Comparison of ENCODE assay signal across 25 mouse cellular contexts in genomic region chr1:179563211-179563610, GRCm38 (mm10). TPM values are rescaled to one million over a fixed set of nuclear protein-coding genes. Genes with fewer than 3 reads are reported as not detected.
DNase-seq lines count a peak whose midpoint lies in the region; ATAC-seq and TF ChIP-seq lines count a peak whose summit lies in the region.
"Had no signal": no experiment of that assay in that cellular context is flagged by ENCODE, and none has a peak within 500 bp of the region (broad histone marks: within the 10 kb centered on the region; RNA-seq: fewer than 3 reads in every experiment).

No protein-coding gene starts in this region.

- no peaks in the 10 kb centered on the region for H3K9me3 ChIP-seq in lung, postnatal 0 days (ENCODE audit: low read length)
- H3K9me3 ChIP-seq in embryonic facial prominence, embryonic 13.5 days: no peaks in the 10 kb centered on the region
- H3K9me3 ChIP-seq in heart, embryonic 12.5 days (replicated peaks): no peaks in the 10 kb centered on the region
- H3K9me3 ChIP-seq: embryonic facial prominence, embryonic 12.5 days; heart, embryonic 15.5 days; limb, embryonic 10.5 days; limb, embryonic 15.5 days; liver, embryonic 13.5 days had no signal

- 87% methylated on average over 4 of the region's 4 CpGs for WGBS in heart, adult 2 months
- 78% methylated on average over 4 of the region's 4 CpGs for WGBS in lung, postnatal 0 days
- WGBS in embryonic facial prominence, embryonic 13.5 days: 83% methylated on average over 4 of the region's 4 CpGs
- 83% methylated on average over 4 of the region's 4 CpGs for WGBS in heart, embryonic 12.5 days

- no peak overlapping the region for H3K9ac ChIP-seq in heart, adult 2 months (ENCODE audit: low read depth, low read length)
- no peak overlapping the region for H3K9ac ChIP-seq in lung, postnatal 0 days (replicated peaks; ENCODE audit: low read depth)
- no peak overlapping the region for H3K9ac ChIP-seq in embryonic facial prominence, embryonic 13.5 days
- no peak overlapping the region for H3K9ac ChIP-seq in heart, embryonic 12.5 days
- H3K9ac ChIP-seq: embryonic facial prominence, embryonic 12.5 days; heart, embryonic 15.5 days; hindbrain, embryonic 14.5 days; limb, embryonic 15.5 days; liver, embryonic 13.5 days had no signal

- peaks cover 22% of the 10 kb centered on the region for H3K4me1 ChIP-seq in heart, adult 2 months (ENCODE audit: control insufficient read depth, insufficient read depth, low read length)
- peaks cover 23% of the 10 kb centered on the region for H3K4me1 ChIP-seq in lung, postnatal 0 days (ENCODE audit: insufficient read depth, low read depth, low read length)
- peaks cover 55% of the 10 kb centered on the region for H3K4me1 ChIP-seq in brown adipose tissue, adult 24 weeks (ENCODE audit: control insufficient read depth, insufficient read depth, insufficient read length, low read length)
- H3K4me1 ChIP-seq in embryonic facial prominence, embryonic 13.5 days: peaks cover 40% of the 10 kb centered on the region
- H3K4me1 ChIP-seq in heart, embryonic 12.5 days (replicated peaks): peaks cover 15% of the 10 kb centered on the region

- no peaks in the 10 kb centered on the region for H3K27me3 ChIP-seq in heart, adult 2 months (ENCODE audit: control insufficient read depth, insufficient read depth, low read length)
- H3K27me3 ChIP-seq in lung, postnatal 0 days (replicated peaks; ENCODE audit: insufficient read depth, low read length): no peaks in the 10 kb centered on the region
- H3K27me3 ChIP-seq in embryonic facial prominence, embryonic 13.5 days: no peaks in the 10 kb centered on the region
- no peaks in the 10 kb centered on the region for H3K27me3 ChIP-seq in heart, embryonic 12.5 days (replicated peaks)
- H3K27me3 ChIP-seq: embryonic facial prominence, embryonic 12.5 days; heart, embryonic 15.5 days; limb, embryonic 15.5 days; liver, embryonic 13.5 days had no signal

- DNase-seq in heart, adult 2 months: no peak
- DNase-seq in heart, postnatal 25 days (ENCODE audit: low spot score): no peak
- DNase-seq in lung, postnatal 0 days (ENCODE audit: low spot score): no peak
- DNase-seq in lung, postnatal 14 days: no peak
- DNase-seq: B cell, adult 2 months; cerebellum, adult 9-11 months; heart, postnatal 36 days; kidney, adult 18-20 months; layer of hippocampus, adult 9-11 months; liver, embryonic 13.5 days; right cerebral cortex, adult 18-20 months; thymus, adult 2 months; thymus, postnatal 4 days had no signal

- no peak for TF ChIP-seq POLR2A in heart, adult 2 months (IDR thresholded peaks at IDR 0.05; ENCODE audit: insufficient read depth, low read depth, low read length)

- H3K4me2 ChIP-seq in lung, postnatal 0 days (replicated peaks; ENCODE audit: low read depth, low read length): no peak overlapping the region
- no peak overlapping the region for H3K4me2 ChIP-seq in embryonic facial prominence, embryonic 13.5 days
- no peak overlapping the region for H3K4me2 ChIP-seq in heart, embryonic 12.5 days
- H3K4me2 ChIP-seq: embryonic facial prominence, embryonic 12.5 days; heart, embryonic 15.5 days; hindbrain, embryonic 14.5 days; limb, embryonic 15.5 days; liver, embryonic 13.5 days; midbrain, embryonic 11.5 days had no signal

- no peak for TF ChIP-seq EP300 in heart, adult 2 months (IDR thresholded peaks at IDR 0.05; ENCODE audit: insufficient read depth, low read depth, low read length)
- no peak for TF ChIP-seq EP300 in lung, postnatal 0 days (IDR thresholded peaks at IDR 0.05)

- peaks cover 12% of the 10 kb centered on the region for H3K79me2 ChIP-seq in heart, adult 2 months (replicated peaks; ENCODE audit: control insufficient read depth, insufficient read depth, low read length)

- no peak for ATAC-seq in lung, postnatal 0 days
- ATAC-seq in embryonic facial prominence, embryonic 13.5 days (ENCODE audit: insufficient number of reproducible peaks, insufficient read depth, low FRiP score, low TSS enrichment, low read depth): no peak
- no peak for ATAC-seq in heart, embryonic 12.5 days (ENCODE audit: insufficient number of reproducible peaks, low FRiP score)
- ATAC-seq: forebrain, embryonic 16.5 days had no signal

- TF ChIP-seq CTCF in heart, adult 2 months (IDR thresholded peaks at IDR 0.05): no peak
- no peak for TF ChIP-seq CTCF in lung, postnatal 0 days (IDR thresholded peaks at IDR 0.05)

- H3K4me3 ChIP-seq in heart, adult 2 months: no peak overlapping the region
- H3K4me3 ChIP-seq in lung, postnatal 0 days (ENCODE audit: low read depth, low read length): no peak overlapping the region
- no peak overlapping the region for H3K4me3 ChIP-seq in brown adipose tissue, adult 24 weeks (ENCODE audit: insufficient read depth, low read depth, low read length)
- no peak overlapping the region for H3K4me3 ChIP-seq in embryonic facial prominence, embryonic 13.5 days
- H3K4me3 ChIP-seq in heart, embryonic 12.5 days: no peak overlapping the region
- H3K4me3 ChIP-seq: embryonic facial prominence, embryonic 12.5 days; erythroblast, embryonic 14.5 days; heart, embryonic 15.5 days; limb, embryonic 10.5 days; limb, embryonic 15.5 days; liver, embryonic 13.5 days; myocyte had no signal

- H3K36me3 ChIP-seq in heart, adult 2 months (ENCODE audit: control insufficient read depth, insufficient read depth, low read length): peaks cover 20% of the 10 kb centered on the region
- H3K36me3 ChIP-seq in lung, postnatal 0 days (ENCODE audit: insufficient read depth, low read length): no peaks in the 10 kb centered on the region
- H3K36me3 ChIP-seq in embryonic facial prominence, embryonic 13.5 days: no peaks in the 10 kb centered on the region
- H3K36me3 ChIP-seq in heart, embryonic 12.5 days: no peaks in the 10 kb centered on the region
- H3K36me3 ChIP-seq: embryonic facial prominence, embryonic 12.5 days; heart, embryonic 15.5 days; limb, embryonic 10.5 days; limb, embryonic 15.5 days; liver, embryonic 13.5 days had no signal

- H3K27ac ChIP-seq in heart, adult 2 months: peak overlapping the region; percentile 52; the same call in 1 of the 2 replicates
- peak overlapping the region; percentile 54; the same call in 1 of the 2 replicates for H3K27ac ChIP-seq in lung, postnatal 0 days (ENCODE audit: low read length)
- H3K27ac ChIP-seq in brown adipose tissue, adult 24 weeks (replicated peaks; ENCODE audit: low read depth, low read length): peak overlapping the region; percentile 90
- H3K27ac ChIP-seq in embryonic facial prominence, embryonic 13.5 days: 0 out of 2 replicates have a peak overlapping the region, but pooled peaks have one; percentile 17
- H3K27ac ChIP-seq in heart, embryonic 12.5 days (ENCODE audit: poor library complexity, severe bottlenecking): no peak overlapping the region
- H3K27ac ChIP-seq: heart, embryonic 15.5 days; hindbrain, embryonic 14.5 days; limb, embryonic 10.5 days; limb, embryonic 15.5 days; liver, embryonic 13.5 days had no signal

- intact Hi-C loops in heart, adult 2 months (cut with DNase I): no loop called here
- intact Hi-C loops in heart, postnatal 25 days (cut with DNase I): no loop called here

RNA-seq across cellular contexts. Expression of gene Cnst, which starts 17.0 kb away (rescaled TPM):
- total RNA-seq in heart, adult 2 months (2021): 10 to 100 TPM; 46.7 to 48.8 TPM
- 23.4 and 45.9 TPM in 2 replicates for polyA plus RNA-seq in heart, adult 2 months (2012; rRNA removed)
- total RNA-seq in heart, postnatal 25 days (2021): 10 to 100 TPM; 42.8 to 47.2 TPM
- 13.8 and 16.8 TPM in 2 replicates for polyA plus RNA-seq in lung, postnatal 0 days (2015; fragmentation: Nextera tagmentation; extraction: Ambion mirVana)
- 43.3 and 57.1 TPM in 2 replicates for polyA plus RNA-seq in brown adipose tissue, adult 24 weeks (2012; ENCODE audit: insufficient read depth, insufficient read length, missing spikeins)
- 17.4 and 21.6 TPM in 2 replicates for polyA plus RNA-seq in embryonic facial prominence, embryonic 13.5 days (2015; fragmentation: Nextera tagmentation; extraction: Ambion mirVana)
- polyA plus RNA-seq in heart, embryonic 12.5 days (2016; fragmentation: Nextera tagmentation; extraction: Ambion mirVana): 20.5 and 22.2 TPM in 2 replicates

RNA-seq across cellular contexts. Expression of gene Tfb2m, which starts 17.1 kb away (rescaled TPM):
- total RNA-seq in heart, adult 2 months (2021): 10 to 100 TPM; 51.3 to 58.3 TPM
- 19.2 and 33.6 TPM in 2 replicates for polyA plus RNA-seq in heart, adult 2 months (2012; rRNA removed)
- 10 to 100 TPM; 47.2 to 47.9 TPM for total RNA-seq in heart, postnatal 25 days (2021)
- polyA plus RNA-seq in lung, postnatal 0 days (2015; fragmentation: Nextera tagmentation; extraction: Ambion mirVana): 22.3 and 26.1 TPM in 2 replicates
- 82.7 and 125 TPM in 2 replicates for polyA plus RNA-seq in brown adipose tissue, adult 24 weeks (2012; ENCODE audit: insufficient read depth, insufficient read length, missing spikeins)
- 32.7 and 33.7 TPM in 2 replicates for polyA plus RNA-seq in embryonic facial prominence, embryonic 13.5 days (2015; fragmentation: Nextera tagmentation; extraction: Ambion mirVana)
- 25.6 and 26.1 TPM in 2 replicates for polyA plus RNA-seq in heart, embryonic 12.5 days (2016; fragmentation: Nextera tagmentation; extraction: Ambion mirVana)

RNA-seq across cellular contexts. Expression of gene Smyd3, which starts 45.4 kb away (rescaled TPM):
- 1 to 10 TPM; 7.6 to 8.1 TPM for total RNA-seq in heart, adult 2 months (2021)
- polyA plus RNA-seq in heart, adult 2 months (2012; rRNA removed): 2.7 and 4.2 TPM in 2 replicates
- 1 to 10 TPM; 5.6 to 6.0 TPM for total RNA-seq in heart, postnatal 25 days (2021)
- polyA plus RNA-seq in lung, postnatal 0 days (2015; fragmentation: Nextera tagmentation; extraction: Ambion mirVana): 5.8 and 6.5 TPM in 2 replicates
- 3.0 and 6.1 TPM in 2 replicates for polyA plus RNA-seq in brown adipose tissue, adult 24 weeks (2012; ENCODE audit: insufficient read depth, insufficient read length, missing spikeins)
- 30.1 and 31.4 TPM in 2 replicates for polyA plus RNA-seq in embryonic facial prominence, embryonic 13.5 days (2015; fragmentation: Nextera tagmentation; extraction: Ambion mirVana)
- polyA plus RNA-seq in heart, embryonic 12.5 days (2016; fragmentation: Nextera tagmentation; extraction: Ambion mirVana): 11.5 and 12.2 TPM in 2 replicates
